Mouse (Mus musculus): ENCODE measurements around the gene Sap30bp. TPM values are rescaled to one million over a fixed set of nuclear protein-coding genes. Genes with fewer than 3 reads are reported as not detected.

The Sap30bp gene
- total and polyA plus RNA-seq, 3 experiments, result 9.1 to 18.1 (median 16.4) TPM

GRCm38 (mm10) chr11:115911134-115911561 is 21.9 kb upstream of the Sap30bp start:
- Histone ChIP-seq H3K4me1 (ENCODE audit: control insufficient read depth, insufficient read depth, low read length) (peaks cover 7% of the 10 kb centered on the region; the same call in 1 of the 2 replicates), H3K27me3 (ENCODE audit: control insufficient read depth, insufficient read depth, low read length) (no peaks in the 10 kb centered on the region), H3K27ac (no peak overlapping the region), H3K9ac (ENCODE audit: low read depth, low read length) (no peak overlapping the region), H3K36me3 (ENCODE audit: control insufficient read depth, insufficient read depth, low read length) (no peaks in the 10 kb centered on the region; the same call in 1 of the 2 replicates), H3K79me2 (replicated peaks; ENCODE audit: control insufficient read depth, insufficient read depth, low read length) (no peaks in the 10 kb centered on the region), H3K4me3 (no peak overlapping the region)
- WGBS, result 30% methylated on average over 5 of the region's 5 CpGs
- intact Hi-C loops (cut with DNase I), result no loop called here
- DNase-seq, result no peak
- TF ChIP-seq CTCF (IDR thresholded peaks at IDR 0.05) (no peak), POLR2A (IDR thresholded peaks at IDR 0.05; ENCODE audit: insufficient read depth, low read depth, low read length) (no peak), EP300 (IDR thresholded peaks at IDR 0.05; ENCODE audit: insufficient read depth, low read depth, low read length) (no peak)

DNA sequence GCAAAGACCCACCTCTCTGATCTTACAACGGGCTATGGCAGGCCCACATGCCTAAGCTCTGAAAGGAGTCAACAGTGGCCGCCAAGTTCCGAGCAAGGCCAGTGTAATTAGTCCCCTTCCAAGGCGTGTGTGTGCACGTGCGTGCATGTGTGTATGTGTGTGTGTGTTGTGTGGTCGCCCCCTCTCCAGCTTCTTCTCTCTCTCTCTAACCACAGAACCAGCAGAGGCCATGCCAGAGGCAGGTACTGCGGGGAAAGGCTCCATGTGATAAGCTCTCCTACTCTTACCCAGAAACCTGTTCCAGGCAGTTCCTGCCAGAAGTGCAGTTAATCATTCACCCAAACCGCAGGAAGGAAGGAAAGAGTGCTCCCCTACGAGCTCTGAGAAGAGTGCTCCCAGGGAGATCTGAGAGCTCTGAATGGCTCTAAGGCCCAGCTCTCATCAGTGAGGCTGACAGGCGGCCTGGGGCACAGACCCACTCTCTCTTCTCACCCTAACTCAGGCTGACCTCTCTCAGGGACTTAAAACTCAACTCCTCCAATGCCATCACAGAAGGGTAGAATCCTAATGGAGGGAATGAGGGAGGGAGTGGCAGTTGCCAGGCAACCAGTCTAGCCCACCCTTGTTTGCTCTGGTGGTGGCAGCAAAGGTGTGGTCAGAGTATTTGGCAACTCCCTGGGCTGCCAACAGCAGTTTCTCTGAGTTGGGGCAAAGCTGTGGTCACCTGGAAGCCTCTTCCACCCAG is 21.3 kb upstream of the Sap30bp start, which contains the start of gene Smim6:
Gene Smim6 (plus strand): TSS at position 386 of the 745 bp plus-strand sequence.
- H3K27ac ChIP-seq, result no peak within 1 kb of the TSS
- peaks cover 3% of the 10 kb centered on the region; the same call in 1 of the 2 replicates for H3K4me1 ChIP-seq (ENCODE audit: control insufficient read depth, insufficient read depth, low read length)
- no peak for TF ChIP-seq EP300 (IDR thresholded peaks at IDR 0.05; ENCODE audit: insufficient read depth, low read depth, low read length)
- TF ChIP-seq CTCF (IDR thresholded peaks at IDR 0.05), result no peak
- TF ChIP-seq POLR2A (IDR thresholded peaks at IDR 0.05; ENCODE audit: insufficient read depth, low read depth, low read length), result no peak
- no peak within 1 kb of the TSS for H3K4me3 ChIP-seq
- 63% methylated on average over 11 of the region's 11 CpGs for WGBS
- intact Hi-C loops (cut with DNase I), result no loop called here
- H3K79me2 ChIP-seq (replicated peaks; ENCODE audit: control insufficient read depth, insufficient read depth, low read length), result no peaks in the 10 kb centered on the region
- no peaks in the 10 kb centered on the region for H3K36me3 ChIP-seq (ENCODE audit: control insufficient read depth, insufficient read depth, low read length)
- no peak for DNase-seq
- H3K9ac ChIP-seq (ENCODE audit: low read depth, low read length), result no peak within 1 kb of the TSS
- H3K27me3 ChIP-seq (ENCODE audit: control insufficient read depth, insufficient read depth, low read length), result no peaks in the 10 kb centered on the region

- Histone ChIP-seq H3K9ac (ENCODE audit: low read depth, low read length) (no peak overlapping the region), H3K4me1 (ENCODE audit: control insufficient read depth, insufficient read depth, low read length) (no peaks in the 10 kb centered on the region; the same call in 1 of the 2 replicates), H3K4me3 (no peak overlapping the region), H3K27me3 (ENCODE audit: control insufficient read depth, insufficient read depth, low read length) (no peaks in the 10 kb centered on the region), H3K79me2 (replicated peaks; ENCODE audit: control insufficient read depth, insufficient read depth, low read length) (no peaks in the 10 kb centered on the region), H3K27ac (no peak overlapping the region), H3K36me3 (ENCODE audit: control insufficient read depth, insufficient read depth, low read length) (no peaks in the 10 kb centered on the region)
- WGBS, result 79% methylated on average over 4 of the region's 4 CpGs
- DNase-seq, result no peak
- intact Hi-C loops (cut with DNase I), result no loop called here
- TF ChIP-seq CTCF (IDR thresholded peaks at IDR 0.05) (no peak), POLR2A (IDR thresholded peaks at IDR 0.05; ENCODE audit: insufficient read depth, low read depth, low read length) (no peak), EP300 (IDR thresholded peaks at IDR 0.05; ENCODE audit: insufficient read depth, low read depth, low read length) (no peak)
Measured at GRCm38 (mm10) chr11:115916579-115916978, 16.5 kb upstream of the Sap30bp start.

GRCm38 (mm10) chr11:115918637-115919036 is 14.4 kb upstream of the Sap30bp start:
- TF ChIP-seq CTCF (IDR thresholded peaks at IDR 0.05) (no peak), EP300 (IDR thresholded peaks at IDR 0.05; ENCODE audit: insufficient read depth, low read depth, low read length) (no peak), POLR2A (IDR thresholded peaks at IDR 0.05; ENCODE audit: insufficient read depth, low read depth, low read length) (no peak)
- Histone ChIP-seq H3K27ac (no peak overlapping the region), H3K9ac (ENCODE audit: low read depth, low read length) (no peak overlapping the region), H3K4me1 (ENCODE audit: control insufficient read depth, insufficient read depth, low read length) (no peaks in the 10 kb centered on the region), H3K36me3 (ENCODE audit: control insufficient read depth, insufficient read depth, low read length) (no peaks in the 10 kb centered on the region), H3K4me3 (no peak overlapping the region), H3K27me3 (ENCODE audit: control insufficient read depth, insufficient read depth, low read length) (no peaks in the 10 kb centered on the region), H3K79me2 (replicated peaks; ENCODE audit: control insufficient read depth, insufficient read depth, low read length) (no peaks in the 10 kb centered on the region)
- WGBS, result 87% methylated on average over 5 of the region's 5 CpGs
- intact Hi-C loops (cut with DNase I), result no loop called here
- DNase-seq, result no peak

- WGBS, result 82% methylated on average over 5 of the region's 5 CpGs
- Histone ChIP-seq H3K79me2 (replicated peaks; ENCODE audit: control insufficient read depth, insufficient read depth, low read length) (no peaks in the 10 kb centered on the region), H3K36me3 (ENCODE audit: control insufficient read depth, insufficient read depth, low read length) (no peaks in the 10 kb centered on the region), H3K27ac (no peak overlapping the region), H3K9ac (ENCODE audit: low read depth, low read length) (no peak overlapping the region), H3K4me1 (ENCODE audit: control insufficient read depth, insufficient read depth, low read length) (no peaks in the 10 kb centered on the region), H3K27me3 (ENCODE audit: control insufficient read depth, insufficient read depth, low read length) (no peaks in the 10 kb centered on the region), H3K4me3 (no peak overlapping the region)
- no peak for DNase-seq
- TF ChIP-seq POLR2A (IDR thresholded peaks at IDR 0.05; ENCODE audit: insufficient read depth, low read depth, low read length), result no peak
- no peak for TF ChIP-seq CTCF (IDR thresholded peaks at IDR 0.05)
- TF ChIP-seq EP300 (IDR thresholded peaks at IDR 0.05; ENCODE audit: insufficient read depth, low read depth, low read length), result no peak
- intact Hi-C loops (cut with DNase I), result no loop called here
Measured at GRCm38 (mm10) chr11:115919073-115919472, 14.0 kb upstream of the Sap30bp start.
